Mouse (Mus musculus) E14TG2a.4 (cell line): ENCODE data around the gene Ndufb4.

ENCODE experiments used
- CTCF ChIP-seq: conservative IDR thresholded peaks from 2 replicates; pipeline ENCODE4 v1.5.1; 2014; ENCODE audit warnings: low read length
- POU5F1 ChIP-seq: IDR thresholded peaks from 2 replicates; pipeline ENCODE4 v1.6.1; 2014; ENCODE audit warnings: low read length, borderline replicate concordance

- TF ChIP-seq CTCF (no peak), POU5F1 (no peak)
Observed at GRCm38 (mm10) chr16:37703884-37704283, 49.6 kb upstream of the Ndufb4 start.
